Mouse (Mus musculus) macrophage (primary cell): Measurements from ENCODE around the gene Gm3095. TPM values are rescaled to one million over a fixed set of nuclear protein-coding genes. Genes with fewer than 3 reads are reported as not detected.
"Not testable (repeated sequence)": the region's sequence is repeated elsewhere in the genome, so short reads cannot be mapped to it uniquely, and the experiment has no call there.

Experiments
- H3K27ac ChIP-seq: fragments of 350-480 bp; formaldehyde crosslinking; 2 replicates; pipeline ENCODE4 v1.9.0; 2021
- H3K36me3 ChIP-seq: fragments of 350-480 bp; formaldehyde crosslinking; 2 replicates; pipeline ENCODE4 v1.9.0; 2021; ENCODE audit errors: inconsistent target
- H3K4me3 ChIP-seq: fragments of 350-480 bp; formaldehyde crosslinking; 2 replicates; pipeline ENCODE4 v1.9.0; 2021; ENCODE audit errors: inconsistent target
- H3K79me2 ChIP-seq: fragments of 350-480 bp; formaldehyde crosslinking; 2 replicates; pipeline ENCODE4 v1.9.0; 2021; ENCODE audit errors: inconsistent target
- WGBS: methylation state at CpG from one replicate; pipeline ENCODE4 v1.1.7; 2026; ENCODE audit warnings: inconsistent platforms; ENCODE audit not compliant: missing documents; 5-methylcytosine and 5-hydroxymethylcytosine counted together
- polyA plus RNA-seq: library from polyadenylated mRNA; stranded (reverse); fragments of 250-400 nt; gene quantifications from 3 replicates; pipeline ENCODE4 v1.2.4, GENCODE M21; 2018; ENCODE audit warnings: inconsistent platforms
- total RNA-seq, 78 experiments: library from RNA; depleted of rRNA; stranded (reverse); fragments of 250-400 nt; gene quantifications; 1 replicate in 9 of 78; 2 replicates in 24 of 78; 3 replicates in 43 of 78; 4 replicates in 2 of 78; pipeline ENCODE4 v1.2.4; 2018; ENCODE audit warnings: inconsistent platforms in 56 of 78

Gene Gm3095
- not detected for total RNA-seq (2018; cell fraction: chromatin; rRNA removed)
- not detected for total RNA-seq (2018; cell fraction: cytosol; rRNA removed)
- total RNA-seq (2018; cell fraction: nucleus; rRNA removed), result not detected
- polyA plus RNA-seq, result not detected in 3 replicates

- H3K79me2 ChIP-seq, H3K4me3 ChIP-seq, H3K36me3 ChIP-seq, H3K27ac ChIP-seq: not testable (repeated sequence)
- no CpG with 5 or more reads among the region's 2 CpGs for WGBS
Observed at GRCm38 (mm10) chr14:3963247-3963646, at the start of gene Gm3095. Gene Gm3095 (plus strand): TSS chr14:3963547.

- not testable (repeated sequence) for H3K4me3 ChIP-seq, H3K27ac ChIP-seq, H3K79me2 ChIP-seq, H3K36me3 ChIP-seq
- WGBS, result no CpG with 5 or more reads among the region's 2 CpGs
Observed at GRCm38 (mm10) chr14:3931456-3931855, 31.9 kb upstream of the Gm3095 start, which contains the start of gene Gm3029. Gene Gm3029 (plus strand): TSS chr14:3931756.

- not testable (repeated sequence) for H3K79me2 ChIP-seq, H3K36me3 ChIP-seq, H3K27ac ChIP-seq, H3K4me3 ChIP-seq
- WGBS, result no CpG with 5 or more reads among the region's 3 CpGs
Observed at GRCm38 (mm10) chr14:3998094-3998493, 34.7 kb downstream of the Gm3095 start, which contains the start of gene Gm3099. Gene Gm3099 (plus strand): TSS chr14:3998394.

Other genes starting within 250 kb of the Gm3095 start
- not detected in 3 replicates for gene Gm3002, start 153.5 kb upstream of the Gm3095 start, polyA plus RNA-seq
- gene Gm3033, start 117.3 kb upstream of the Gm3095 start, polyA plus RNA-seq, result not detected in 3 replicates
- gene Gm2916, start 79.4 kb upstream of the Gm3095 start, polyA plus RNA-seq, result not detected in 3 replicates
- gene Gm3029, start 31.8 kb upstream of the Gm3095 start, polyA plus RNA-seq, result not detected in 3 replicates
- not detected in 3 replicates for gene Gm3099, start 34.8 kb downstream of the Gm3095 start, polyA plus RNA-seq
- not detected in 3 replicates for gene Gm5796, start 60.4 kb downstream of the Gm3095 start, polyA plus RNA-seq
- gene Gm3115, start 120.6 kb downstream of the Gm3095 start, polyA plus RNA-seq, result not detected in 3 replicates
- gene Gm8108, start 147.0 kb downstream of the Gm3095 start, polyA plus RNA-seq, result not detected in 3 replicates
- gene Gm3127, start 201.5 kb downstream of the Gm3095 start, polyA plus RNA-seq, result not detected in 3 replicates
- gene Gm2974, start 219.0 kb downstream of the Gm3095 start, polyA plus RNA-seq, result not detected in 3 replicates